In the genomic region with DNA sequence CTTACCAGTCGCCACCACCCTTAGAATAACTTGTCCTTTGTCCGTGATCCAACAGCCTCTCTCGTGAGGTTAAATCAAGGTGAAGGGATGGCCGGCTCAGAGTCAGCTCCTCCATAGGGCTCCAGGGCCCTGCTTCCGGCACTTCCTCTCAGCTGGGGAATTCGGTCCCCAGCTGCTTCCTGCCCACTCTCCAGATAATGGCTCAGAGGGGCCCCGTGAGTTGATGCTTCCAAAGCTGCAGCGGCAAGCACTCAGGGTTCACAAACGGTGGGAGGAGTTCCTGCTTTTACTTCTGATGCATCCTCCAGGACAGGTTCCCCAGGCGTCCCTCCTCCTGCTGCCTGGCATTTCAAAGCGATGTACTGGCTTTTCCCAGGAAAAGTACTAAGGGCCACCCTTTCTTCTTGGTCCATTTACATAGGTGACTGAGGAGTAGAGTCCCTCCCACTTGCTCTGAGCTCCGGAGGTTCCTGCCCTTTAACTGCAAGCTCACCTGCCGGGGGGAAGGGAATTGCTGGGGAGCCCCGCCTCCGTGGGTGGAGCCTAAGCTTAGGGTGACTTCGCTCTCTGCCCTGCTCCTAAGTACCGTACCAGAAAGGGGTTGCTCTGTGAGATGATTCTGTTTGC, we compare ENCODE assay signal across 8 mouse cellular contexts.
A peak's percentile ranks its signal among the peaks of the same experiment; 100 is the strongest.
DNase-seq lines count a peak whose midpoint lies in the region; ATAC-seq and TF ChIP-seq lines count a peak whose summit lies in the region.

No protein-coding gene starts in this region.

- no peak for TF ChIP-seq EP300 in heart, adult 2 months (IDR thresholded peaks at IDR 0.05; ENCODE audit: insufficient read depth, low read depth, low read length)
- TF ChIP-seq EP300 in liver, postnatal 0 days (IDR thresholded peaks at IDR 0.05; ENCODE audit: low read depth), result peak; percentile 47; the same call in 1 of the 2 replicates

- intact Hi-C loops in heart, adult 2 months (cut with DNase I), result no loop called here

- H3K27ac ChIP-seq in heart, adult 2 months, result peak overlapping the region; percentile 47
- no peak overlapping the region for H3K27ac ChIP-seq in liver, postnatal 0 days (ENCODE audit: low read depth)

- peaks cover 2% of the 10 kb centered on the region; the same call in 1 of the 2 replicates for H3K36me3 ChIP-seq in heart, adult 2 months (ENCODE audit: control insufficient read depth, insufficient read depth, low read length)
- no peaks in the 10 kb centered on the region for H3K36me3 ChIP-seq in liver, postnatal 0 days (replicated peaks; ENCODE audit: insufficient read depth, low read length)

- no peak for TF ChIP-seq CTCF in heart, adult 2 months (IDR thresholded peaks at IDR 0.05)
- TF ChIP-seq CTCF in liver, postnatal 0 days (IDR thresholded peaks at IDR 0.05; ENCODE audit: low read depth), result no peak

- H3K4me2 ChIP-seq in liver, postnatal 0 days (ENCODE audit: low read depth, low read length), result peak overlapping the region; percentile 22; the same call in 1 of the 2 replicates

- no peak overlapping the region for H3K9ac ChIP-seq in heart, adult 2 months (ENCODE audit: low read depth, low read length)
- H3K9ac ChIP-seq in liver, postnatal 0 days (replicated peaks), result no peak overlapping the region

- no peaks in the 10 kb centered on the region for H3K79me2 ChIP-seq in heart, adult 2 months (replicated peaks; ENCODE audit: control insufficient read depth, insufficient read depth, low read length)

- H3K4me3 ChIP-seq in heart, adult 2 months, result peak overlapping the region; percentile 22; the same call in 1 of the 2 replicates
- H3K4me3 ChIP-seq in liver, postnatal 0 days (ENCODE audit: low read depth, low read length), result no peak overlapping the region

- peak; percentile 86 for ATAC-seq in liver, postnatal 0 days
- ATAC-seq in frontal cortex, adult (ENCODE audit: low TSS enrichment), result no peak

- 11% methylated on average over 17 of the region's 17 CpGs for WGBS in heart, adult 2 months
- 7% methylated on average over 17 of the region's 17 CpGs for WGBS in liver, postnatal 0 days (ENCODE audit: insufficient replicate concordance)

- DNase-seq in adrenal gland, postnatal 10 days, result peak; percentile 52
- no peak for DNase-seq in adrenal gland, postnatal 4 days (ENCODE audit: low spot score in 2 of 2)
- DNase-seq in heart, adult 2 months, result peak; percentile 61 to 65
- DNase-seq in kidney, adult 11 months, result peak; percentile 91
- DNase-seq in liver, postnatal 0 days, result peak; percentile 76
- DNase-seq in retina, embryonic 14.5 days (ENCODE audit: low spot score), result peak; percentile 50
- no peak for DNase-seq in cerebellum, adult 18-20 months

- no peaks in the 10 kb centered on the region for H3K9me3 ChIP-seq in liver, postnatal 0 days (ENCODE audit: low read length)

- peak; percentile 37; the same call in 1 of the 2 replicates for TF ChIP-seq POLR2A in heart, adult 2 months (IDR thresholded peaks at IDR 0.05; ENCODE audit: insufficient read depth, low read depth, low read length)

- no peaks in the 10 kb centered on the region for H3K27me3 ChIP-seq in heart, adult 2 months (ENCODE audit: control insufficient read depth, insufficient read depth, low read length)
- no peaks in the 10 kb centered on the region for H3K27me3 ChIP-seq in liver, postnatal 0 days (ENCODE audit: insufficient read depth, low read length)

- peaks cover 5% of the 10 kb centered on the region for H3K4me1 ChIP-seq in heart, adult 2 months (ENCODE audit: control insufficient read depth, insufficient read depth, low read length)
- peaks cover 17% of the 10 kb centered on the region for H3K4me1 ChIP-seq in liver, postnatal 0 days (ENCODE audit: insufficient read depth)

Comparison
In these comparisons a context has a peak if more than half of its experiments do, and no peak if none do; other contexts are left out.
1. DNase-seq: peak in adrenal gland, postnatal 10 days (single experiment), heart, adult 2 months (2 of 2), kidney, adult 11 months (single experiment), liver, postnatal 0 days (single experiment) and retina, embryonic 14.5 days (single experiment); none in adrenal gland, postnatal 4 days (0 of 2) and cerebellum, adult 18-20 months (0 of 2).